Mouse (Mus musculus): ENCODE data around the gene Rcc1. TPM values are rescaled to one million over a fixed set of nuclear protein-coding genes. Genes with fewer than 3 reads are reported as not detected.

Gene Rcc1
- polyA plus RNA-seq, 1 experiment from 2014 or later: 37.6 TPM

- no peaks in the 10 kb centered on the region for H3K9me3 ChIP-seq
- no peak for ATAC-seq (ENCODE audit: extremely low read depth, insufficient number of reproducible peaks, low FRiP score, low TSS enrichment)
- H3K27me3 ChIP-seq (replicated peaks): no peaks in the 10 kb centered on the region
- H3K4me2 ChIP-seq: no peak overlapping the region
- 85% methylated on average over 4 of the region's 4 CpGs for WGBS
- peaks cover 21% of the 10 kb centered on the region for H3K4me1 ChIP-seq
- H3K4me3 ChIP-seq: no peak overlapping the region
- H3K9ac ChIP-seq: no peak overlapping the region
- peaks cover 59% of the 10 kb centered on the region for H3K36me3 ChIP-seq
- no peak overlapping the region for H3K27ac ChIP-seq (replicated peaks)
Measured at GRCm38 (mm10) chr4:132354571-132354970, 1.2 kb upstream of the Rcc1 start.

GRCm38 (mm10) chr4:132352739-132353138, 666 bp downstream of the Rcc1 start:
- peak overlapping the region; percentile 93 for H3K9ac ChIP-seq
- H3K9me3 ChIP-seq: no peaks in the 10 kb centered on the region
- peaks cover 21% of the 10 kb centered on the region for H3K4me1 ChIP-seq
- H3K27ac ChIP-seq (replicated peaks): peak overlapping the region; percentile 96
- ATAC-seq (ENCODE audit: extremely low read depth, insufficient number of reproducible peaks, low FRiP score, low TSS enrichment): no peak
- WGBS: under 1% methylated on average over 14 of the region's 14 CpGs
- H3K4me3 ChIP-seq: peak overlapping the region; percentile 77
- no peaks in the 10 kb centered on the region for H3K27me3 ChIP-seq (replicated peaks)
- peaks cover 44% of the 10 kb centered on the region for H3K36me3 ChIP-seq
- peak overlapping the region; percentile 88 for H3K4me2 ChIP-seq

- Histone ChIP-seq H3K27ac (replicated peaks) (0 out of 2 replicates have a peak overlapping the region, but pooled peaks have one; percentile 9), H3K4me2 (peak overlapping the region; percentile 88), H3K27me3 (replicated peaks) (no peaks in the 10 kb centered on the region), H3K4me3 (peak overlapping the region; percentile 77), H3K36me3 (peaks cover 32% of the 10 kb centered on the region), H3K4me1 (peaks cover 21% of the 10 kb centered on the region), H3K9ac (peak overlapping the region; percentile 93), H3K9me3 (no peaks in the 10 kb centered on the region)
- ATAC-seq (ENCODE audit: extremely low read depth, insufficient number of reproducible peaks, low FRiP score, low TSS enrichment): no peak
- 28% methylated on average over 1 of the region's 1 CpGs for WGBS
Measured at GRCm38 (mm10) chr4:132351401-132351800, 2.0 kb downstream of the Rcc1 start.

- 0 out of 2 replicates have a peak overlapping the region, but pooled peaks have one; percentile 5 for H3K27ac ChIP-seq (replicated peaks)
- WGBS: 69% methylated on average over 3 of the region's 3 CpGs
- H3K4me1 ChIP-seq: peaks cover 23% of the 10 kb centered on the region
- no peak overlapping the region for H3K4me2 ChIP-seq
- H3K36me3 ChIP-seq: peaks cover 26% of the 10 kb centered on the region
- no peak overlapping the region for H3K4me3 ChIP-seq
- H3K9ac ChIP-seq: no peak overlapping the region
- no peaks in the 10 kb centered on the region for H3K27me3 ChIP-seq (replicated peaks)
- H3K9me3 ChIP-seq: no peaks in the 10 kb centered on the region
- no peak for ATAC-seq (ENCODE audit: extremely low read depth, insufficient number of reproducible peaks, low FRiP score, low TSS enrichment)
Measured at GRCm38 (mm10) chr4:132350854-132351253, 2.6 kb downstream of the Rcc1 start.

GRCm38 (mm10) chr4:132350123-132350740, 3.2 kb downstream of the Rcc1 start:
- no peak overlapping the region for H3K4me2 ChIP-seq
- no peak overlapping the region for H3K4me3 ChIP-seq
- no peak overlapping the region for H3K9ac ChIP-seq
- H3K27me3 ChIP-seq (replicated peaks): no peaks in the 10 kb centered on the region
- 60% methylated on average over 2 of the region's 2 CpGs for WGBS
- H3K27ac ChIP-seq (replicated peaks): no peak overlapping the region
- ATAC-seq (ENCODE audit: extremely low read depth, insufficient number of reproducible peaks, low FRiP score, low TSS enrichment): no peak
- H3K4me1 ChIP-seq: peaks cover 25% of the 10 kb centered on the region
- no peaks in the 10 kb centered on the region for H3K9me3 ChIP-seq
- peaks cover 26% of the 10 kb centered on the region for H3K36me3 ChIP-seq

GRCm38 (mm10) chr4:132349495-132350122, 3.8 kb downstream of the Rcc1 start:
- H3K4me3 ChIP-seq: no peak overlapping the region
- no peaks in the 10 kb centered on the region for H3K27me3 ChIP-seq (replicated peaks)
- H3K9me3 ChIP-seq: no peaks in the 10 kb centered on the region
- ATAC-seq (ENCODE audit: extremely low read depth, insufficient number of reproducible peaks, low FRiP score, low TSS enrichment): no peak
- WGBS: 48% methylated on average over 3 of the region's 3 CpGs
- H3K4me1 ChIP-seq: peaks cover 29% of the 10 kb centered on the region
- H3K27ac ChIP-seq (replicated peaks): no peak overlapping the region
- H3K36me3 ChIP-seq: peaks cover 26% of the 10 kb centered on the region
- H3K9ac ChIP-seq: no peak overlapping the region
- H3K4me2 ChIP-seq: no peak overlapping the region

- Histone ChIP-seq H3K27me3 (replicated peaks) (no peaks in the 10 kb centered on the region), H3K4me1 (peaks cover 37% of the 10 kb centered on the region), H3K9me3 (no peaks in the 10 kb centered on the region), H3K36me3 (peaks cover 23% of the 10 kb centered on the region), H3K4me3 (no peak overlapping the region), H3K27ac (replicated peaks) (0 out of 2 replicates have a peak overlapping the region, but pooled peaks have one; percentile 8), H3K9ac (no peak overlapping the region), H3K4me2 (no peak overlapping the region)
- WGBS: 49% methylated on average over 3 of the region's 3 CpGs
- no peak for ATAC-seq (ENCODE audit: extremely low read depth, insufficient number of reproducible peaks, low FRiP score, low TSS enrichment)
Measured at GRCm38 (mm10) chr4:132346661-132347060, 6.7 kb downstream of the Rcc1 start.

- 78% methylated on average over 4 of the region's 4 CpGs for WGBS
- Histone ChIP-seq H3K27me3 (replicated peaks) (no peaks in the 10 kb centered on the region), H3K4me2 (no peak overlapping the region), H3K9ac (no peak overlapping the region), H3K27ac (replicated peaks) (0 out of 2 replicates have a peak overlapping the region, but pooled peaks have one; percentile 8), H3K4me3 (no peak overlapping the region), H3K9me3 (no peaks in the 10 kb centered on the region), H3K36me3 (peaks cover 19% of the 10 kb centered on the region), H3K4me1 (peaks cover 36% of the 10 kb centered on the region)
- ATAC-seq (ENCODE audit: extremely low read depth, insufficient number of reproducible peaks, low FRiP score, low TSS enrichment): no peak
Measured at GRCm38 (mm10) chr4:132346261-132346660, 7.1 kb downstream of the Rcc1 start.

- Histone ChIP-seq H3K36me3 (peaks cover 14% of the 10 kb centered on the region), H3K27ac (replicated peaks) (no peak overlapping the region), H3K9me3 (no peaks in the 10 kb centered on the region), H3K9ac (peak overlapping the region; percentile 92; the same call in 1 of the 2 replicates), H3K4me2 (peak overlapping the region; percentile 98; the same call in 1 of the 2 replicates), H3K4me1 (peaks cover 31% of the 10 kb centered on the region), H3K4me3 (peak overlapping the region; percentile 90), H3K27me3 (replicated peaks) (no peaks in the 10 kb centered on the region)
- 44% methylated on average over 5 of the region's 5 CpGs for WGBS
- ATAC-seq (ENCODE audit: extremely low read depth, insufficient number of reproducible peaks, low FRiP score, low TSS enrichment): no peak
Measured at GRCm38 (mm10) chr4:132345843-132346212, 7.6 kb downstream of the Rcc1 start.

GRCm38 (mm10) chr4:132345135-132345842, 8.1 kb downstream of the Rcc1 start:
- peak; percentile 83 for ATAC-seq (ENCODE audit: extremely low read depth, insufficient number of reproducible peaks, low FRiP score, low TSS enrichment)
- peak overlapping the region; percentile 90 for H3K4me3 ChIP-seq
- no peaks in the 10 kb centered on the region for H3K9me3 ChIP-seq
- no peaks in the 10 kb centered on the region for H3K27me3 ChIP-seq (replicated peaks)
- peaks cover 14% of the 10 kb centered on the region for H3K36me3 ChIP-seq
- H3K4me2 ChIP-seq: peak overlapping the region; percentile 98
- H3K9ac ChIP-seq: peak overlapping the region; percentile 92
- under 1% methylated on average over 83 of the region's 83 CpGs for WGBS
- peaks cover 31% of the 10 kb centered on the region for H3K4me1 ChIP-seq
- peak overlapping the region; percentile 62; the same call in 1 of the 2 replicates for H3K27ac ChIP-seq (replicated peaks)

- 6% methylated on average over 13 of the region's 13 CpGs for WGBS
- peak overlapping the region; percentile 98 for H3K4me2 ChIP-seq
- ATAC-seq (ENCODE audit: extremely low read depth, insufficient number of reproducible peaks, low FRiP score, low TSS enrichment): no peak
Measured at GRCm38 (mm10) chr4:132344403-132345134, 8.8 kb downstream of the Rcc1 start.

More at GRCm38 (mm10) chr4:132344403-132345134, 8.8 kb downstream of the Rcc1 start:
- Histone ChIP-seq H3K36me3 (peaks cover 14% of the 10 kb centered on the region), H3K27me3 (replicated peaks) (no peaks in the 10 kb centered on the region), H3K9me3 (no peaks in the 10 kb centered on the region), H3K9ac (peak overlapping the region; percentile 92), H3K27ac (replicated peaks) (no peak overlapping the region), H3K4me1 (peaks cover 31% of the 10 kb centered on the region), H3K4me3 (peak overlapping the region; percentile 90)
